Mouse (Mus musculus): ENCODE measurements around the gene Lrrfip1. TPM values are rescaled to one million over a fixed set of nuclear protein-coding genes. Genes with fewer than 3 reads are reported as not detected.

Lrrfip1 gene
- polyA plus RNA-seq, 1 experiment, result 83.3 TPM

GRCm38 (mm10) chr1:90953688-90954087, 44.8 kb upstream of the Lrrfip1 start:
- Histone ChIP-seq H3K27me3 (ENCODE audit: control insufficient read depth, insufficient read depth, insufficient read length) (peaks cover 13% of the 10 kb centered on the region), H3K79me2 (ENCODE audit: control insufficient read depth, insufficient read depth) (no peaks in the 10 kb centered on the region), H3ac (ENCODE audit: control insufficient read depth, insufficient read length) (no peak overlapping the region), H3K4me3 (no peak overlapping the region), H3K36me3 (ENCODE audit: control insufficient read depth, insufficient read depth) (no peaks in the 10 kb centered on the region), H3K4me2 (ENCODE audit: low read depth) (no peak overlapping the region)
- TF ChIP-seq REST (IDR thresholded peaks at IDR 0.05; ENCODE audit: insufficient read depth, insufficient read length), result no peak
- TF ChIP-seq MYOD1 (IDR thresholded peaks at IDR 0.05; ENCODE audit: control insufficient read depth in 1 of 3, insufficient read length in 2 of 3, low read depth in 2 of 3), result no peak
- TF ChIP-seq USF1 (IDR thresholded peaks at IDR 0.05; ENCODE audit: low read depth), result no peak
- no peak for TF ChIP-seq SRF (IDR thresholded peaks at IDR 0.05; ENCODE audit: control insufficient read depth, insufficient read length, low read depth)
- no peak for TF ChIP-seq MYOG (IDR thresholded peaks at IDR 0.05; ENCODE audit: control insufficient read depth in 1 of 3, insufficient read depth in 1 of 3, insufficient read length in 2 of 3, low read depth in 2 of 3)
- no peak for TF ChIP-seq CEBPB (IDR thresholded peaks at IDR 0.05; ENCODE audit: insufficient read depth, poor library complexity, severe bottlenecking)

GRCm38 (mm10) chr1:90956245-90957096, 42.1 kb upstream of the Lrrfip1 start:
- Histone ChIP-seq H3K27me3 (ENCODE audit: control insufficient read depth, insufficient read depth, insufficient read length) (peaks cover 34% of the 10 kb centered on the region), H3K36me3 (ENCODE audit: control insufficient read depth, insufficient read depth) (no peaks in the 10 kb centered on the region), H3K4me2 (ENCODE audit: low read depth) (no peak overlapping the region), H3K79me2 (ENCODE audit: control insufficient read depth, insufficient read depth) (no peaks in the 10 kb centered on the region), H3K4me3 (no peak overlapping the region), H3ac (ENCODE audit: control insufficient read depth, insufficient read length) (no peak overlapping the region)
- no peak for TF ChIP-seq MYOG (IDR thresholded peaks at IDR 0.05; ENCODE audit: control insufficient read depth in 1 of 3, insufficient read depth in 1 of 3, insufficient read length in 2 of 3, low read depth in 2 of 3)
- no peak for TF ChIP-seq CEBPB (IDR thresholded peaks at IDR 0.05; ENCODE audit: insufficient read depth, poor library complexity, severe bottlenecking)
- TF ChIP-seq POLR2A (IDR thresholded peaks at IDR 0.05; ENCODE audit: insufficient read length, low read depth), result no peak
- TF ChIP-seq TCF3 (IDR thresholded peaks at IDR 0.05; ENCODE audit: insufficient read length, low read depth), result no peak
- no peak for TF ChIP-seq E2F4 (IDR thresholded peaks at IDR 0.05; ENCODE audit: insufficient read depth)
- TF ChIP-seq MYOD1 (IDR thresholded peaks at IDR 0.05; ENCODE audit: control insufficient read depth in 1 of 3, insufficient read length in 2 of 3, low read depth in 2 of 3), result no peak
- TF ChIP-seq TCF12 (IDR thresholded peaks at IDR 0.05; ENCODE audit: insufficient read depth, poor library complexity, severe bottlenecking), result no peak
- no peak for TF ChIP-seq REST (IDR thresholded peaks at IDR 0.05; ENCODE audit: insufficient read depth, insufficient read length)

- H3K79me2 ChIP-seq (ENCODE audit: control insufficient read depth, insufficient read depth), result no peaks in the 10 kb centered on the region
- H3ac ChIP-seq (ENCODE audit: control insufficient read depth, insufficient read length), result no peak overlapping the region
- no peak for TF ChIP-seq MYOD1 (IDR thresholded peaks at IDR 0.05; ENCODE audit: control insufficient read depth in 1 of 3, insufficient read length in 2 of 3, low read depth in 2 of 3)
- no peak for TF ChIP-seq E2F4 (IDR thresholded peaks at IDR 0.05; ENCODE audit: insufficient read depth)
- no peak for TF ChIP-seq POLR2AphosphoS2 (IDR thresholded peaks at IDR 0.05; ENCODE audit: insufficient read length, low read depth)
- no peak for TF ChIP-seq CEBPB (IDR thresholded peaks at IDR 0.05; ENCODE audit: insufficient read depth, poor library complexity, severe bottlenecking)
- no peak for TF ChIP-seq TCF3 (IDR thresholded peaks at IDR 0.05; ENCODE audit: insufficient read length, low read depth)
- TF ChIP-seq TCF12 (IDR thresholded peaks at IDR 0.05; ENCODE audit: insufficient read depth, poor library complexity, severe bottlenecking), result no peak
- no peak for TF ChIP-seq MYOG (IDR thresholded peaks at IDR 0.05; ENCODE audit: control insufficient read depth in 1 of 3, insufficient read depth in 1 of 3, insufficient read length in 2 of 3, low read depth in 2 of 3)
- no peak for TF ChIP-seq USF1 (IDR thresholded peaks at IDR 0.05; ENCODE audit: low read depth)
- TF ChIP-seq REST (IDR thresholded peaks at IDR 0.05; ENCODE audit: insufficient read depth, insufficient read length), result no peak
- no peak for TF ChIP-seq MAX (IDR thresholded peaks at IDR 0.05; ENCODE audit: low read depth)
- no peak for TF ChIP-seq POLR2A (IDR thresholded peaks at IDR 0.05; ENCODE audit: insufficient read length, low read depth)
- TF ChIP-seq SRF (IDR thresholded peaks at IDR 0.05; ENCODE audit: control insufficient read depth, insufficient read length, low read depth), result no peak
- H3K4me3 ChIP-seq, result no peak overlapping the region
- H3K4me2 ChIP-seq (ENCODE audit: low read depth), result no peak overlapping the region
- H3K36me3 ChIP-seq (ENCODE audit: control insufficient read depth, insufficient read depth), result no peaks in the 10 kb centered on the region
- H3K27me3 ChIP-seq (ENCODE audit: control insufficient read depth, insufficient read depth, insufficient read length), result peaks cover 43% of the 10 kb centered on the region
Observed at GRCm38 (mm10) chr1:90962526-90962925, 36.0 kb upstream of the Lrrfip1 start.

- Histone ChIP-seq H3K79me2 (ENCODE audit: control insufficient read depth, insufficient read depth) (no peaks in the 10 kb centered on the region), H3K4me2 (ENCODE audit: low read depth) (no peak overlapping the region), H3K36me3 (ENCODE audit: control insufficient read depth, insufficient read depth) (no peaks in the 10 kb centered on the region), H3ac (ENCODE audit: control insufficient read depth, insufficient read length) (no peak overlapping the region), H3K4me3 (no peak overlapping the region), H3K27me3 (ENCODE audit: control insufficient read depth, insufficient read depth, insufficient read length) (peaks cover 42% of the 10 kb centered on the region)
- TF ChIP-seq E2F4 (IDR thresholded peaks at IDR 0.05; ENCODE audit: insufficient read depth) (no peak), TCF3 (IDR thresholded peaks at IDR 0.05; ENCODE audit: insufficient read length, low read depth) (no peak), POLR2A (IDR thresholded peaks at IDR 0.05; ENCODE audit: insufficient read length, low read depth) (no peak), MYOG (IDR thresholded peaks at IDR 0.05; ENCODE audit: control insufficient read depth in 1 of 3, insufficient read depth in 1 of 3, insufficient read length in 2 of 3, low read depth in 2 of 3) (no peak), USF1 (IDR thresholded peaks at IDR 0.05; ENCODE audit: low read depth) (no peak), MAX (IDR thresholded peaks at IDR 0.05; ENCODE audit: low read depth) (no peak)
Observed at GRCm38 (mm10) chr1:90962994-90963393, 35.5 kb upstream of the Lrrfip1 start.

DNA sequence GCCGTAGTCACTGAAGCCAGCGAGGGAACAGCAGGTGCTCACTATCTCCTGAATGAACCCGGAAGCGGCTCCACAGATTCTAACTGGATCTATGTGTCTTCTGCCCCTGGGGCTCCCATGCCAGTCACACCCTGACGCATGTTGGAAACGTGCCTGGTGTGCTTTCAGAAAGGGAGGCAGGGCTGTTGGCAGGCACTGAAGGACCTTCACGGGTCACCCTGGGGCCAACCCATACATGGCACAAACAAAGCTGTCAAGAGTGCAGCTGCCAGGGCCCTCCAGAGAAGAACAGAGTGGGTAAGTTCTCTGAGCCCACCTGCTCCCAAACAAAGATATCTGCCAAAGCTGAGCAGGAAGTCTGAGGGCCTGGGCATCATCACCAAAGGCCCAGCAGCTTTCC, 31.0 kb upstream of the Lrrfip1 start:
- Histone ChIP-seq H3K4me3 (no peak overlapping the region), H3K79me2 (ENCODE audit: control insufficient read depth, insufficient read depth) (no peaks in the 10 kb centered on the region), H3K4me2 (ENCODE audit: low read depth) (no peak overlapping the region), H3K36me3 (ENCODE audit: control insufficient read depth, insufficient read depth) (no peaks in the 10 kb centered on the region), H3ac (ENCODE audit: control insufficient read depth, insufficient read length) (no peak overlapping the region), H3K27me3 (ENCODE audit: control insufficient read depth, insufficient read depth, insufficient read length) (peaks cover 3% of the 10 kb centered on the region)
- no peak for TF ChIP-seq TCF3 (IDR thresholded peaks at IDR 0.05; ENCODE audit: insufficient read length, low read depth)
- no peak for TF ChIP-seq TCF12 (IDR thresholded peaks at IDR 0.05; ENCODE audit: insufficient read depth, poor library complexity, severe bottlenecking)
- no peak for TF ChIP-seq POLR2A (IDR thresholded peaks at IDR 0.05; ENCODE audit: insufficient read length, low read depth)
- peak in 1 of 3 experiments; percentile 43 for TF ChIP-seq MYOG (IDR thresholded peaks at IDR 0.05; ENCODE audit: control insufficient read depth in 1 of 3, insufficient read depth in 1 of 3, insufficient read length in 2 of 3, low read depth in 2 of 3)
- peak in 1 of 3 experiments; percentile 6 for TF ChIP-seq MYOD1 (IDR thresholded peaks at IDR 0.05; ENCODE audit: control insufficient read depth in 1 of 3, insufficient read length in 2 of 3, low read depth in 2 of 3)
- no peak for TF ChIP-seq CEBPB (IDR thresholded peaks at IDR 0.05; ENCODE audit: insufficient read depth, poor library complexity, severe bottlenecking)
- no peak for TF ChIP-seq MAX (IDR thresholded peaks at IDR 0.05; ENCODE audit: low read depth)
